Mouse (Mus musculus): ENCODE measurements around the gene Arpc1a. TPM values are rescaled to one million over a fixed set of nuclear protein-coding genes. Genes with fewer than 3 reads are reported as not detected.

The Arpc1a gene
- total RNA-seq (2023): 92.6 TPM

DNA sequence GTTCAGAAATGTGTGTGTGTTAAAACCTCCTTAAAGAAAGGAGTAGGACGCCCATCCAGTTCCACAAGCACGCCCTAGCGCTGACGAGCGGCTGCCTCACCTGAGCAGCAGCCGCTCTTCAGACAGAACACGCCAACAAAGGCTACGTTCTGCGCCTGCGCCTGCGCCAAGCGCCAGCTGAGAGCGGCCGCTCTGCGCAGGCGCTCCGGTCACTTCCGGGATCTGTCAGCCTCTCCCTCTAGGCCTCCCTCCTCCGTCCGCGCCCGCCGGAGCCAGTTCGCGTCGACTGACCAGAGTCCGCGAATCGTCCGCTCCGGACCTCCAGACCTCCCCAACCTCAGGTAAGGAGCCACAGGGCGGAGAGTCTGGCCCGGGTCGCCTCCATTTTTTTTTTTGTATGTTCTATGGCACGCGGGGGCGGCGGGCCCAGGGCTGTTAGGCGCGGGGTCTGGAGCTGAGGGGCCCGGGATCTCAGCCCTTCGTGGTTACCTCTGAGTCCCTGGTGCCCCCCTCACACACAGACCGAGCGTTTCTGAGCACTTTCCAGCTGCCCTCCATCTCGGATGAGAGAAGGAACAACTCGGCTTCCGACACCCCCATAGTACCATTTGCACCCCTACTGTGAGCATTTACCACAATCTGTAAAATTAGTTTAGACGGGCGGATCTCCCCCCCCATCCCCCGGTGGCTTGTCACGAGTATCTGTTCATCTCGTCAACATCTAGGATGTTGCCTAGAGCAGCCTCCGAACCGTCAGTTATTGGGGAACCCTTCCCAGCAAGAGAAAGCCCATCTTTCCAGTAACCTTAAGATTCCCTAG lies at the start of gene Arpc1a, which contains the start of gene Kpna7:
Arpc1a (plus strand) TSS at position 199 of the 820 bp plus-strand sequence.
Kpna7 (minus strand) TSS at position 399 of the 820 bp plus-strand sequence.

GRCm38 (mm10) chr5:145042690-145043089 lies 40.9 kb upstream of the Arpc1a start, which contains the start of gene 1700018F24Rik:
1700018F24Rik (plus strand) TSS chr5:145042990.

DNA sequence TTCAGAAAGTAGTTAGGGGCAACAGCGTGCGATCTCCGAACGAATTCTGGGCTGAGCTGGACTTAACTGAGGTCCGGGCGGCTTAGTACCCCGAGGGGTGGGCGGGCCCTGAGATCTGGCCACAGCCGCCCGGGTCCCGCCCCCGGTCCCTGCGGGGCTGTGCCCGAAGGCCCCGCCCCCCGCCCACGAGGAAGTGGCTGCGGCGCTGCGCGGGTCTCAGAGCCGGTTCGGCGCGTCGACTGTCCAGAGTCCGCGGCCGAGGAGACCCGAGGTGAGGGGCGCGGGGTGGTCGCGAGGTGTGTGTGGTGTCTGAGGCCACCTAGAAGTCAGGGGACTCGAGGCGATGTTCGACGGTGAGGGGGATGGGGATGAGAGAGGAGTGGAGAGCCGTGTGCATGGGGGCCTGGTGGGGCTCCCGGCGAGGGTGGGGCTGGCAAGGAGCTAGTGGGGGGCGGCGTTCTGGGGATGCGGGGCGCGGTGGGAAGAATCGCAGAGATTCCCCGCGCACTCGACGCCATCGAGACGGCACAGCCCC lies 30.5 kb downstream of the Arpc1a start, which contains the start of gene Arpc1b:
Arpc1b (plus strand) TSS at position 145 of the 535 bp plus-strand sequence.

DNA sequence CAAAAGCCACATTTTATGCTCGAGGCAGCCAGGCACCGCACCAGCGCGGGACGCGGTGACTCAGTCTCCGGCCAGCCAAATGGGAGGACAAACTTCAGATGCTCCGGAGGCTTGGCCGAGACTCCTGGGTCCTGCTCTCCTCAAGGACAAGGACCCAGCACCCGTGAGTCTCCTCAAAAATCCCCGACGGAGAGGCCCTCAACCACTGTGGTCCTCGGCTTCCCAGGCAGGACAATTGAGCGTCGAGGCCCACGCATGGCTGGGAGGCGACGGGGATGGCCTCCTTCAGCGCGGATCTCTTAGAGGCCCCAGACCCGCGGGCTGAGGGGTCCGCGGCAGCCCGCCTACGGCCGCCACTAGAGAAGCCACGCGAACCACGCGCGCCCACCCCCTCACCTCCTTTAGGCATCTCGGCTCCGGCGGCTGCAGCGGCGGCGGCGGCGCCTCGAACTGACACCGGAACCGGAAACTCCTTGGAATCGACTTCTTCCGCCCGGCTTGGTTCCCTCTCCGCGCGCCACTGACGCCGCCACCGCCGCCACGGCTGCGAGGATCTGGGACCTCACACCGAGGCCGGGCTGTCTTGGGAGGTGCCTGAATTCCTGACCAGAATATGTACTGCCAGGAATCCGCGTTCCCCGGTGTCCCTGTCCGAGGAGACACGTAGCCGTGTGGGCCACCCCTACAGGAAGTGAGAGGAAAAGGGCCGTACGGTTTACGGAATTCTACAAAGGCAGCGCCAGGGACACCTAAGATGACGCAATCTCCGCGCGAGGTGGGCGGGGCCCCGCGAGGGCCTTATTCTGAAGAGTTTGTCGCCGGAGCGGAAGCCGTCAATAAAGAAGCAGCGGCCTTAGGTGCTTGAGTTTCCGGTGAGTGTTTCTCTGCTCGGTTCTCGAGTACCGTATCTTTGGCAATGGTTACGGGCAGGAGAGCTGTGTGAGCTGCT lies 56.2 kb downstream of the Arpc1a start, which contains the start of the genes Pdap1 and Bud31:
Pdap1 (minus strand) TSS at position 668 of the 949 bp plus-strand sequence.
Bud31 (plus strand) TSS at position 792 of the 949 bp plus-strand sequence.

Other genes starting within 250 kb of the Arpc1a start
- gene Smurf1, start 118.0 kb upstream of the Arpc1a start, total RNA-seq (2023): 69.1 TPM
- not detected for gene Gm4871, start 51.1 kb upstream of the Arpc1a start, total RNA-seq (2023)
- gene 1700018F24Rik, start 40.8 kb upstream of the Arpc1a start, total RNA-seq (2023): not detected
- gene Kpna7, start 200 bp downstream of the Arpc1a start, total RNA-seq (2023): not detected
- gene Arpc1b, start 30.4 kb downstream of the Arpc1a start, total RNA-seq (2023): 379 TPM
- 43.2 TPM for gene Pdap1, start 56.4 kb downstream of the Arpc1a start, total RNA-seq (2023)
- gene Bud31, start 56.5 kb downstream of the Arpc1a start, total RNA-seq (2023): 224 TPM
- 22.3 TPM for gene Ptcd1, start 83.3 kb downstream of the Arpc1a start, total RNA-seq (2023)
- 41.4 TPM for gene Cpsf4, start 83.4 kb downstream of the Arpc1a start, total RNA-seq (2023)
- 148 TPM for gene Atp5j2, start 108.2 kb downstream of the Arpc1a start, total RNA-seq (2023)
- 49.5 TPM for gene Zkscan14, start 118.0 kb downstream of the Arpc1a start, total RNA-seq (2023)
- 10.5 TPM for gene Zkscan5, start 120.7 kb downstream of the Arpc1a start, total RNA-seq (2023)
- 68.9 TPM for gene Zfp655, start 147.9 kb downstream of the Arpc1a start, total RNA-seq (2023)
- gene Zscan25, start 196.7 kb downstream of the Arpc1a start, total RNA-seq (2023): 36.8 TPM